Mouse (Mus musculus): Measurements from ENCODE around the gene Mcoln2.

- TF ChIP-seq CTCF (IDR thresholded peaks at IDR 0.05; ENCODE audit: low read depth, low read length) (no peak), GATA1 (IDR thresholded peaks at IDR 0.05; ENCODE audit: borderline replicate concordance, low read length) (no peak), POLR2AphosphoS5 (IDR thresholded peaks at IDR 0.05; ENCODE audit: insufficient replicate concordance, low read depth, low read length) (no peak)
Measured at GRCm38 (mm10) chr3:146227427-146227826, 77.8 kb downstream of the Mcoln2 start.
